Mouse (Mus musculus) left cerebral cortex, postnatal 14 days (tissue): Measurements from ENCODE around the gene Tent2. TPM values are rescaled to one million over a fixed set of nuclear protein-coding genes. Genes with fewer than 3 reads are reported as not detected.

ENCODE experiments used
- DNase-seq, 2 experiments: peaks; one replicate each; pipeline ENCODE4 v3.0.0; 2021 to 2022; ENCODE audit warnings: low spot score in 2 of 2, mixed read lengths in 1 of 2
- intact Hi-C: fragments of 180-260 bp; cut with DNase I; formaldehyde crosslinking; loops from one replicate; pipeline ENCODE4 v1.15.1; 2025
- total RNA-seq, 2 experiments: library from RNA; stranded (reverse); gene quantifications; 2 replicates each; pipeline ENCODE4 v1.2.3; 2021

Gene Tent2
- total RNA-seq, 2 experiments from 2014 or later: 25.2 to 25.4 TPM

GRCm38 (mm10) chr13:93153280-93153679 lies 38.9 kb downstream of the Tent2 start:
- intact Hi-C loops: no loop called here
- DNase-seq: no peak

GRCm38 (mm10) chr13:93144336-93145167 lies 47.6 kb downstream of the Tent2 start, which contains the start of gene Cmya5:
Cmya5 (minus strand) TSS chr13:93144724.
- peak; percentile 77 to 82 for DNase-seq
- intact Hi-C loops: loop anchor here (2.0 to 5.0 kb wide), 2 partner anchors 158 to 392 kb away; no protein-coding TSS in a partner anchor

- intact Hi-C loops: loop anchor here (2.0 to 5.0 kb wide), 2 partner anchors 157 to 392 kb away; no protein-coding TSS in a partner anchor
- DNase-seq: peak; percentile 18 to 30
These were observed 48.3 kb downstream of the Tent2 start for GRCm38 (mm10) chr13:93143819-93144283.

- intact Hi-C loops: loop anchor here (5.0 kb wide), 1 partner anchor 389 kb away; no protein-coding TSS in a partner anchor
- DNase-seq: no peak
These were observed 51.0 kb downstream of the Tent2 start for GRCm38 (mm10) chr13:93141184-93141583.

- intact Hi-C loops: no loop called here
- no peak for DNase-seq
These were observed 54.1 kb downstream of the Tent2 start for GRCm38 (mm10) chr13:93138059-93138458.

- intact Hi-C loops: no loop called here
- DNase-seq: no peak
These were observed 55.1 kb downstream of the Tent2 start for GRCm38 (mm10) chr13:93137098-93137497.

GRCm38 (mm10) chr13:93136251-93136650 lies 55.9 kb downstream of the Tent2 start:
- intact Hi-C loops: no loop called here
- DNase-seq: no peak

- intact Hi-C loops: no loop called here
These were observed 56.7 kb downstream of the Tent2 start for GRCm38 (mm10) chr13:93135501-93135900.

GRCm38 (mm10) chr13:93130674-93131073 lies 61.5 kb downstream of the Tent2 start:
- DNase-seq: no peak
- intact Hi-C loops: no loop called here

More at GRCm38 (mm10) chr13:93135501-93135900, 56.7 kb downstream of the Tent2 start:
- no peak for DNase-seq

GRCm38 (mm10) chr13:93128961-93129360 lies 63.2 kb downstream of the Tent2 start:
- intact Hi-C loops: no loop called here
- peak in 1 of 2 experiments; percentile 30 for DNase-seq

GRCm38 (mm10) chr13:93128111-93128860 lies 63.9 kb downstream of the Tent2 start:
- intact Hi-C loops: no loop called here

GRCm38 (mm10) chr13:93122321-93122720 lies 69.9 kb downstream of the Tent2 start:
- DNase-seq: no peak
- intact Hi-C loops: no loop called here

More at GRCm38 (mm10) chr13:93128111-93128860, 63.9 kb downstream of the Tent2 start:
- no peak for DNase-seq

GRCm38 (mm10) chr13:93117241-93117640 lies 74.9 kb downstream of the Tent2 start:
- no peak for DNase-seq
- intact Hi-C loops: no loop called here

GRCm38 (mm10) chr13:93102340-93103090 lies 89.7 kb downstream of the Tent2 start:
- intact Hi-C loops: no loop called here
- DNase-seq: no peak

GRCm38 (mm10) chr13:93098596-93098995 lies 93.6 kb downstream of the Tent2 start:
- intact Hi-C loops: loop anchor here (10.0 kb wide), 1 partner anchor 206 kb away; no protein-coding TSS in a partner anchor
- no peak for DNase-seq

- DNase-seq: no peak
- intact Hi-C loops: loop anchor here (10.0 kb wide), 1 partner anchor 208 kb away; no protein-coding TSS in a partner anchor
These were observed 95.5 kb downstream of the Tent2 start for GRCm38 (mm10) chr13:93096643-93097042.
